Mouse (Mus musculus): ENCODE measurements around the gene Pusl1. TPM values are rescaled to one million over a fixed set of nuclear protein-coding genes. Genes with fewer than 3 reads are reported as not detected.

Pusl1 gene
- polyA plus RNA-seq, 1 experiment from 2014 or later: 48.3 TPM

Small RNA genes within 50 kb of the gene (microRNA-seq; reads per million reads assigned to microRNA genes)
- gene Gm22991 (ENCODE audit: borderline number of aligned reads): not detected

Other genes starting within 250 kb of the Pusl1 start
- gene Gm10563, start 246.4 kb downstream of the Pusl1 start, polyA plus RNA-seq (2014; fragmentation: Nextera tagmentation; extraction: Ambion mirVana): not detected in 2 replicates
- 29.4 and 31.2 TPM in 2 replicates for gene Mmp23, start 238.4 kb downstream of the Pusl1 start, polyA plus RNA-seq (2014; fragmentation: Nextera tagmentation; extraction: Ambion mirVana)
- gene Mib2, start 222.6 kb downstream of the Pusl1 start, polyA plus RNA-seq (2014; fragmentation: Nextera tagmentation; extraction: Ambion mirVana): 24.8 and 27.3 TPM in 2 replicates
- gene Fndc10, start 197.4 kb downstream of the Pusl1 start, polyA plus RNA-seq (2014; fragmentation: Nextera tagmentation; extraction: Ambion mirVana): 6.3 and 6.9 TPM in 2 replicates
- gene Ssu72, start 187.0 kb downstream of the Pusl1 start, polyA plus RNA-seq (2014; fragmentation: Nextera tagmentation; extraction: Ambion mirVana): 133 and 146 TPM in 2 replicates
- 0.87 and 0.92 TPM in 2 replicates for gene Tmem240, start 157.0 kb downstream of the Pusl1 start, polyA plus RNA-seq (2014; fragmentation: Nextera tagmentation; extraction: Ambion mirVana)
- 77.0 and 77.9 TPM in 2 replicates for gene Atad3a, start 130.7 kb downstream of the Pusl1 start, polyA plus RNA-seq (2014; fragmentation: Nextera tagmentation; extraction: Ambion mirVana)
- 12.7 and 14.9 TPM in 2 replicates for gene Vwa1, start 117.1 kb downstream of the Pusl1 start, polyA plus RNA-seq (2014; fragmentation: Nextera tagmentation; extraction: Ambion mirVana)
- 0.92 and 1.2 TPM in 2 replicates for gene Tmem88b, start 105.9 kb downstream of the Pusl1 start, polyA plus RNA-seq (2014; fragmentation: Nextera tagmentation; extraction: Ambion mirVana)
- not detected in 2 replicates for gene Ankrd65, start 101.3 kb downstream of the Pusl1 start, polyA plus RNA-seq (2014; fragmentation: Nextera tagmentation; extraction: Ambion mirVana)
- 199 and 219 TPM in 2 replicates for gene Mrpl20, start 88.9 kb downstream of the Pusl1 start, polyA plus RNA-seq (2014; fragmentation: Nextera tagmentation; extraction: Ambion mirVana)
- 163 and 175 TPM in 2 replicates for gene Ccnl2, start 79.3 kb downstream of the Pusl1 start, polyA plus RNA-seq (2014; fragmentation: Nextera tagmentation; extraction: Ambion mirVana)
- gene Aurkaip1, start 60.5 kb downstream of the Pusl1 start, polyA plus RNA-seq (2014; fragmentation: Nextera tagmentation; extraction: Ambion mirVana): 126 and 129 TPM in 2 replicates
- 138 and 142 TPM in 2 replicates for gene Mxra8, start 52.1 kb downstream of the Pusl1 start, polyA plus RNA-seq (2014; fragmentation: Nextera tagmentation; extraction: Ambion mirVana)
- 9.7 and 12.0 TPM in 2 replicates for gene Dvl1, start 44.4 kb downstream of the Pusl1 start, polyA plus RNA-seq (2014; fragmentation: Nextera tagmentation; extraction: Ambion mirVana)
- gene Tas1r3, start 28.4 kb downstream of the Pusl1 start, polyA plus RNA-seq (2014; fragmentation: Nextera tagmentation; extraction: Ambion mirVana): 0.36 and 0.38 TPM in 2 replicates
- 15.6 and 16.5 TPM in 2 replicates for gene Cptp, start 22.3 kb downstream of the Pusl1 start, polyA plus RNA-seq (2014; fragmentation: Nextera tagmentation; extraction: Ambion mirVana)
- gene Ints11, start 22.2 kb downstream of the Pusl1 start, polyA plus RNA-seq (2014; fragmentation: Nextera tagmentation; extraction: Ambion mirVana): 53.5 and 68.4 TPM in 2 replicates
- 23.9 and 24.2 TPM in 2 replicates for gene Acap3, start within 50 bp of the Pusl1 start, polyA plus RNA-seq (2014; fragmentation: Nextera tagmentation; extraction: Ambion mirVana)
- 107 and 113 TPM in 2 replicates for gene Ube2j2, start 52.0 kb upstream of the Pusl1 start, polyA plus RNA-seq (2014; fragmentation: Nextera tagmentation; extraction: Ambion mirVana)
- 49.9 and 52.7 TPM in 2 replicates for gene C1qtnf12, start 70.5 kb upstream of the Pusl1 start, polyA plus RNA-seq (2014; fragmentation: Nextera tagmentation; extraction: Ambion mirVana)
- 14.7 and 17.5 TPM in 2 replicates for gene B3galt6, start 100.9 kb upstream of the Pusl1 start, polyA plus RNA-seq (2014; fragmentation: Nextera tagmentation; extraction: Ambion mirVana)
- 164 and 181 TPM in 2 replicates for gene Sdf4, start 101.1 kb upstream of the Pusl1 start, polyA plus RNA-seq (2014; fragmentation: Nextera tagmentation; extraction: Ambion mirVana)
- gene Tnfrsf4, start 122.1 kb upstream of the Pusl1 start, polyA plus RNA-seq (2014; fragmentation: Nextera tagmentation; extraction: Ambion mirVana): 0.25 and 0.42 TPM in 2 replicates
- 2.7 and 3.1 TPM in 2 replicates for gene Tnfrsf18, start 134.4 kb upstream of the Pusl1 start, polyA plus RNA-seq (2014; fragmentation: Nextera tagmentation; extraction: Ambion mirVana)
- gene Ttll10, start 167.6 kb upstream of the Pusl1 start, polyA plus RNA-seq (2014; fragmentation: Nextera tagmentation; extraction: Ambion mirVana): 1.2 and 2.8 TPM in 2 replicates
- gene 9430015G10Rik, start 218.2 kb upstream of the Pusl1 start, polyA plus RNA-seq (2014; fragmentation: Nextera tagmentation; extraction: Ambion mirVana): 26.6 and 30.9 TPM in 2 replicates
- 0.31 and 0.45 TPM in 2 replicates for gene Rnf223, start 238.7 kb upstream of the Pusl1 start, polyA plus RNA-seq (2014; fragmentation: Nextera tagmentation; extraction: Ambion mirVana)

All from embryonic facial prominence, embryonic 14.5 days (tissue).